Mouse (Mus musculus) lung, postnatal 36 days (tissue): ENCODE measurements around the gene DXBay18.
A peak's percentile ranks its signal among the peaks of the same experiment; 100 is the strongest.
"Not testable (repeated sequence)": the region's sequence is repeated elsewhere in the genome, so short reads cannot be mapped to it uniquely, and the experiment has no call there.

ENCODE experiments used
- DNase-seq: peaks from one replicate; pipeline ENCODE4 v3.0.0; 2022; ENCODE audit warnings: mixed read lengths

The DXBay18 gene

GRCm38 (mm10) chrX:73149350-73149749, at the start of gene DXBay18:
Gene DXBay18, minus strand, starts transcription at chrX:73149450.
- not testable (repeated sequence) for DNase-seq

- DNase-seq, result peak; percentile 4
Observed at GRCm38 (mm10) chrX:73191934-73192333, 42.7 kb upstream of the DXBay18 start, which contains the start of gene Xlr3b. Gene Xlr3b, plus strand, starts transcription at chrX:73192207.

DNA sequence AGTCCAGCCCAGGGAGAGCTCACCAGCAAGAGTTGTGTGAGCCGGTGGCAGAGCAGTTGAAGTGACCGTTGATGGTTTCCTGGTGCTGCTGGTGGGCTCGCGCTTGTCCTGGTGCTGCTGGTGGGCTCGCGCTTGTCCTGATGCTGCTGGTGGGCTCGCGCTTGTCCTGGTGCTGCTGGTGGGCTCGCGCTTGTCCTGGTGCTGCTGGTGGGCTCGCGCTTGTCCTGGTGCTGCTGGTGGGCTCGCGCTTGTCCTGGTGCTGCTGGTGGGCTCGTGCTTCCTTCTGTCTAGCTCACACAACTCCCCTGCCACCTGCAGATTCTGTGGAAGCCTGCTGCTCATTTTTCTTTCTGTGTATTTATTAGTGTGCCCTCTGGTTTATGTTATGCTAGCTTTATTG, 27.6 kb upstream of the DXBay18 start, which contains the start of gene Spin2d:
TSS of gene Spin2d (minus strand) at position 101 of the 400 bp plus-strand sequence.
- DNase-seq, result not testable (repeated sequence)

DNA sequence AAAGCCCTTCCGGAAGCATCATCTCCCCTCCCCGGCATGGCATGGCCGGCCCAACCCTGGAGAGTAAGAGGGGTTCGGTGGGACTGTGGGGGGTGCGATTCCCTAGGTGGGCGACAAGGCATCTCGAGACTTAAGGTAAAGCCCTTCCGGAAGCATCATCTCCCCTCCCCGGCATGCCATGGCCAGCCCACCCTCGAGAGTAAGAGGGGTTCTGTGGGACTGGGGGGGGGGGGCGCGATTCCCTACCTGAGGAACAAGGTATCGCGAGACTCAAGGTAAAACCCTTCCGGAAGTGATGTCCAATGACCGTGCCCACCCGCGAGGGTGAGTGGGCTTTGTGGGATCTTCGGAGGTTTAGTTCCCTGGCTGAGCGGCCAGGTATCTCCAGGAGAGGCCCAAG, 754 bp downstream of the DXBay18 start, which contains the start of gene Xlr5b:
TSS of gene Xlr5b (plus strand) at position 301 of the 400 bp plus-strand sequence.
- not testable (repeated sequence) for DNase-seq

GRCm38 (mm10) chrX:73143218-73143618, 6.0 kb downstream of the DXBay18 start:
- DNase-seq, result not testable (repeated sequence)

GRCm38 (mm10) chrX:73122859-73123829, 26.1 kb downstream of the DXBay18 start:
- DNase-seq, result not testable (repeated sequence)

DNA sequence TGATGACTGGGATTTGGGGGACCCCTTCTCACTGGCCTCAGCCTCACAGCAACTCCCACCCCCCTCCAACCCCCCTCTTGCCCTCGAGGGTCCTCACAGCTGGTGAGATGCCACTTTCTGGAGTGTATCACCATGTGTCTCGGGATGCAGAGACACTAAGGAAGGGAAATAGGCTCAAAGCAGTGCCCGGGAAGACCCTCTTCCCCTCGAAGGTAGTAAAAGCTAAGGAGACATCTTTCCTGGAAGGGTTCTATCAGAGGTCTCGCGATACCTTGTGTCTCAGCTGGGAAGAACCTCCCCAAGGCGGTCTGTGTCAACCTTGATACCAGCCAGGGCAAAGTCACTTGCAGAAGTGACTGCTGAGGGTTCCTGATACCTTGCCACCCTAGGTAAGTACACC, 32.5 kb downstream of the DXBay18 start, which contains the start of gene Gm14685:
TSS of gene Gm14685 (plus strand) at position 301 of the 400 bp plus-strand sequence.
- DNase-seq, result not testable (repeated sequence)

DNA sequence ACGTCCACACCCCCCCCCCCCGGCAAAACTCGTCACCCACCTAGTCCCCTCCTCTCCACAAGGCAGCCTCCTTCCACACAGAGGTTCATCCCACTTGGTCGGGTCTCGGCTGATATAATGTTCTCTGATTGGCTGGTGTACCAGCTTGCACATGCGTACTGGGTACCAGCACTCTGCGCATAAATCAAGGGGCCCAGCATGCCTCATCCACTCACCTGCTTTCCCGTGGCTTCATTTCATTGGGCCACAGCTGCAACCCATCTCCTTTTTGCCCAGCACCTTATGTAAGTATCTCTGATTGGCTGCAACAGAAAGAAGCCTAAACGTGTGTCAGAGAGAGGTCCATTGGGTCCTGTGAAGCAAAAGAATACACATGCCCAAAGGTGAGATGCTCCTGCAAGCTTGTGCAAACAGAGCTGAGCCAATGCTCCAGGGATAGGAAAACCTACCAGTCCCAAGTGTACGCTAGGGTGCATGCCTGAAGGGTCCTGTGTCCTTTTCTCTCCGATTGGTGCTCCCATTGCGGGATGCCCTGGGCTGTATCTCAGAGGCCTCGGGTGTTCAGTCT, 52.2 kb downstream of the DXBay18 start, which contains the start of gene Xlr3a:
TSS of gene Xlr3a (minus strand) at position 155 of the 568 bp plus-strand sequence.
- DNase-seq, result peak; percentile 1
